Mouse (Mus musculus): ENCODE results near the gene Gabbr2. TPM values are rescaled to one million over a fixed set of nuclear protein-coding genes. Genes with fewer than 3 reads are reported as not detected.

Gabbr2 gene
- total RNA-seq, 2 experiments from 2014 or later: 0.27 to 0.35 TPM

- DNase-seq (ENCODE audit: low spot score in 2 of 2): no peak
Measured at GRCm38 (mm10) chr4:46827471-46827870, 164.2 kb downstream of the Gabbr2 start.

- DNase-seq (ENCODE audit: low spot score in 2 of 2): no peak
Measured at GRCm38 (mm10) chr4:46825846-46826529, 165.7 kb downstream of the Gabbr2 start.

GRCm38 (mm10) chr4:46823738-46824137, 167.9 kb downstream of the Gabbr2 start:
- no peak for DNase-seq (ENCODE audit: low spot score in 2 of 2)

DNA sequence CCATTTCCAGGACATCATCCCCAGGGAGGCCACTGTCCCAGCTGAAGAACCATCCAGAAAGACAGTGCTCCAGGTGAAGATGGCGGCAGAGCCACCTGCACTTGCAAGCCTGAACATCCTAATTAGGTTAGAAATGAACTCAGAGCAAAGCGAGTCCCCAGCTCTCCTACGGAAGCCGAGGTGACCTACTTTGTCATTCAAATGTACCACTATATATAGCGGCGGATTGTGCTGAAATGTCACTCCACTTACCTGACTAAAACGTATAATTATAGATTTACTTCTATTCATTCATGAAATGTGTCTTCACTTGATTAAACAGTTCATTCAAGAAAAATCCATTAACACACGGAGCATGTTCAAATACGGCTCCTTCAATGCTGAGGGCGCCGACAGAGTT, 170.0 kb downstream of the Gabbr2 start:
- no peak for DNase-seq (ENCODE audit: low spot score in 2 of 2)

GRCm38 (mm10) chr4:46814954-46815353, 176.7 kb downstream of the Gabbr2 start:
- DNase-seq (ENCODE audit: low spot score in 2 of 2): no peak

- DNase-seq (ENCODE audit: low spot score in 2 of 2): no peak
Measured at GRCm38 (mm10) chr4:46814236-46814635, 177.4 kb downstream of the Gabbr2 start.

- DNase-seq (ENCODE audit: low spot score in 2 of 2): no peak
Measured at GRCm38 (mm10) chr4:46811165-46811564, 180.5 kb downstream of the Gabbr2 start.

DNA sequence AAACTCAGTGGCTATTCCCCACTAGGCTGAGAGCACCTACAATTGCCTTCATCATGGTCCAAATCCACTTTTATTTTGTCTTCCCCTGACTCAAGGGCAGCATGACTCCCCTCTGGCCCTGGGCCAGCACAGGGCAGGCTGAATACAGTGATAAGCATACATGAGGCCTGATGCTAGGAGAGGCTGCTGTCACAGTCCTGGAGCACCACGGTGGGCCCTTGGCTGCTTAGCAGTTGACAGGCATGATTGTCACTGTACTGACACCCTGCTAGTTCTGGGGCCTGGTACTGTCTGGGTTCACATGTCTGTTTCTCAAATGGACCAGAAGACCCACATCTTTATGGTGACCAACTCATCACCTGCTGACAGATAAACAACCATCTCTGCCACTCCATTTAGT, 184.8 kb downstream of the Gabbr2 start:
- no peak for DNase-seq (ENCODE audit: low spot score in 2 of 2)

GRCm38 (mm10) chr4:46805910-46806309, 185.8 kb downstream of the Gabbr2 start:
- DNase-seq (ENCODE audit: low spot score in 2 of 2): no peak

- no peak for DNase-seq (ENCODE audit: low spot score in 2 of 2)
Measured at GRCm38 (mm10) chr4:46802386-46802785, 189.3 kb downstream of the Gabbr2 start.

GRCm38 (mm10) chr4:46799904-46800303, 191.8 kb downstream of the Gabbr2 start:
- no peak for DNase-seq (ENCODE audit: low spot score in 2 of 2)

DNA sequence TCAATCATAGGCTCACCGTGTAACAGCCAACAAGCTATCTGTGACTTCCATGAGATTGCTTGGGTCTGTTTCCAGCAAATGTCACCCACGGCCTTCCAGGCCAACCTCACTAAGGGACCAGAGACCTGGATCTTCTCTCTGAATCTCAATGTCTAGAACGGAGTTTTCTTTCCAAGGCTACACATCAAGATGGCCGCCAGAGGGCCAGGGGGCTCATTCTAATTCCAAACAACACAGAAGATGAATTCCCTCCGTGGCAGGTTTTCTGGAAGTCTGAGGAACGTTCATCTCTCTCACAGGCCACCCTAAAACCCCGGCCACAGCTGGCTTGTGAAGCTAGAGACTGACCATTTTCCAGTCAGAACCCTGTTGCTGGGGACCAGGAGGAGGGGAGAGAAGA, 196.0 kb downstream of the Gabbr2 start:
- DNase-seq (ENCODE audit: low spot score in 2 of 2): no peak

DNA sequence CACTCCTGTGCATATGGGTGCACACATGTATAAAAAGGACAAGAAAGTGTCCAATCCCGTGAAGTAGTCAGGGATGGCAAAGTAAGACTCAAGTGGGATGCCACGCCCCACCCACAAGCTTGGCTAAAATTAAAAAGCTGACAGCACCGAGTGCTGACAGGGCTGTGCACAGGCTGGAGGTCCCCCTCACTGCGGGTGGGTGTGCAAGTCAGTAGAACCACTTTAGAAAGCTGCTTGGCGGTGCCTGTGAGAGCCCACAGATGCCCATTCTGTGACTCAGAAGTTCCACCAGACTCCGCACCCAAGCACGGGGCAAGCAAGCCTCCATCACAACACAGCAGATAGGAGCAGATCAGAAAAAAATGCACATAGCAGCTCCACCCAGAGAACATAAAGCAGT, 197.1 kb downstream of the Gabbr2 start:
- no peak for DNase-seq (ENCODE audit: low spot score in 2 of 2)

GRCm38 (mm10) chr4:46792280-46793026, 199.2 kb downstream of the Gabbr2 start:
- DNase-seq (ENCODE audit: low spot score in 2 of 2): no peak

DNA sequence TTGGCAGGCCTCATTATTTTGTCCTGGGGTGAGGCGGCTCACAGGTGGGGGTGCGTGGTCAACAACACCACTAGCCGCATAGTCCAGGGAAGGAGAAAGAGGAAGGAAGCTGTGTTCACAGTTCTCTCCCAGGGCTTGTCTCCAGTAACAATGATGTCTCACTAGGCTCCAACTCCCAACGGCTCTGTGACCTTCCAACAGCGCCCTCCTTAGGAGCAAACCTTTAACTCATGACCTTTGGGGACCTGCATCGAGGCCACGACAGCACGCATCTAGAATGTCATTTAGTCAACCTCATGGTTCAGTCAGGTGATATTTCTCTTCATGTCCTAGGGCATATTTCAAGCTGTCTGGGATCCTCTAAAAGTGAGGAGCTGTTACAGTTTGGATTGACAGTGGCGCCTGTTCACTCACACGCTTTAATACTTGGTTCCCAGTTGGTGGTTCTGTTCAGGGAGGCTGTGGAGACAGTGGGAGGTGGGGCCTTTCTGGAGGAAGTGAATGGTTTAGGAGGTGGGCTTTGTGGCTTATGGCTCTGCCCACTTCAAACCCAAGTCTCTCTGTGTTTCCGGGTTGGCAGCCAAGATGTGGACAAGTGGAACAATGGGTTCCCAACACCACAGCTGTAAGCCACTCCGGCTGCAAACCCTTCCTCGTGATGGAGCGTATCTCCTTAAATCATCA, 200.3 kb downstream of the Gabbr2 start:
- DNase-seq (ENCODE audit: low spot score in 2 of 2): no peak

GRCm38 (mm10) chr4:46790609-46791267, 200.9 kb downstream of the Gabbr2 start:
- DNase-seq (ENCODE audit: low spot score in 2 of 2): no peak

- no peak for DNase-seq (ENCODE audit: low spot score in 2 of 2)
Measured at GRCm38 (mm10) chr4:46784430-46785049, 207.1 kb downstream of the Gabbr2 start.

GRCm38 (mm10) chr4:46781109-46781508, 210.6 kb downstream of the Gabbr2 start:
- no peak for DNase-seq (ENCODE audit: low spot score in 2 of 2)

DNA sequence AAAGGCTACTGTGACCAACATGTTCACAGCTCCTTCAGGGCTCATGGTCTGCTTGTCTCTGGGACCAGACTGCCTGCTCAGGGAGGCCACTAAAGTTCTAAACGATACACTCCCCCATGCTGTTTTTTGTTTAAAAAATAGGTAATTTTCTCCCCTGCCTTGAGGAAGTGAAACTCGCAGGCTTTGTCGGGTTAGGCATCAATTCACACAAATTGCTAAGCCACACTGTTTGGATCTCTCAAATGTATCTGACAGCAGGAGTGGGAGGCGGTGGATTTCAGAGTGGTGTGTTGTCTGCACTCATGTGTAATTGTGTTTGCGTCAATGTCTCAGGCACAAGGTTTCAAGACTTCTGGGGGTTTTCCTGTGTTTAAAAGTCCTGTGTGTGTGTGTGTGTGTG, 215.7 kb downstream of the Gabbr2 start:
- no peak for DNase-seq (ENCODE audit: low spot score in 2 of 2)

DNA sequence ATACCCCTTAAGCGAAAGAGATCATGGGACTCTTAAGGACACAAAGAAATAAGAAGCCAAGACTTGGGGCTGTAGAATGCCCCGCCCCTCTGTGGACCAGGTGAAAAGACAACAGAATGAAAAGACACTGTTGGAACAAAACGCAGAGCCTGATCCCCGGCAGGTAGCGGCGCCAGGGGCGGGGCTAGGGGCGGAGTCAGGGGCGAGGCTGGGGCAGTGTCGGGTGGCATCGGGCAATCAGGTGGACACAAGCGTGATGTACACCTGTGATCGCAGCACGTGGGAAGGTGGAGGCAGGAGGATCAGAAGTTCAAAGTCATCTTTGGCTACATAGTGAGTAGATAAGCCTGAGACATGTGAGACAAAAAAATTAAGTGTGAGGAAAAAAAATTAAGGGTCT, 217.0 kb downstream of the Gabbr2 start:
- DNase-seq (ENCODE audit: low spot score in 2 of 2): no peak

GRCm38 (mm10) chr4:46773243-46773642, 218.4 kb downstream of the Gabbr2 start:
- DNase-seq (ENCODE audit: low spot score in 2 of 2): no peak
